Mouse (Mus musculus) megakaryocyte, embryonic 14.5 days (primary cell): ENCODE results near the gene Atp1b3.

ENCODE experiments used
- FLI1 ChIP-seq: IDR thresholded peaks from 2 replicates; pipeline ENCODE4 v1.6.1; 2012; ENCODE audit warnings: low read length, inconsistent platforms, mixed read lengths
- GATA1 ChIP-seq: IDR thresholded peaks from 3 replicates; pipeline ENCODE4 v1.6.1; 2012; ENCODE audit warnings: mixed read lengths, low read length, inconsistent platforms, borderline replicate concordance

DNA sequence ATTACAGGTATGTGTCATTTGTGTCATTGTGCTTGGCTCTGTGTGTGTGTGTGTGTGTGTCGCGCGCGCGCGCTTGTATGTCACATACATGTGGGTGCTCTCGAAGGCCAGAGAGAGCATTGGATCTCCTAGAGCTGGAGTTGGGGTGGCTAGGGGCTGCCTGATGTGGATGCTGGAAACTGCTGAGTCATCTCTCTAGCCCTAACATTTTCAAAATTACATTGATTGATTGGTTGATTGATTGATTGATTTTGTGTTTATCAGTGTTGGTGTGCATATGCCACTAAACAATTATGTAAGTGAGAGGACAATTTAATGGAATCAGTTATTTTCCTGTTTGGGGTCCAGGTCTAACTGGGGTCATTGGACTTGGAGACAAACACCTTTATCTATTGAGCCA, 72.1 kb downstream of the Atp1b3 start:
- TF ChIP-seq GATA1 (no peak), FLI1 (no peak)
